Mouse (Mus musculus): ENCODE results near the gene Snx20.

GRCm38 (mm10) chr8:88650016-88650708 lies 14.2 kb upstream of the Snx20 start:
- TF ChIP-seq CTCF (IDR thresholded peaks at IDR 0.05; ENCODE audit: low read depth, low read length) = no peak
- TF ChIP-seq POLR2A (IDR thresholded peaks at IDR 0.05; ENCODE audit: borderline replicate concordance, low read depth, low read length) = no peak

All from bone marrow macrophage, adult 2 months (primary cell).